8 mouse cellular contexts compared by ENCODE assay signal in genomic region chr11:69801379-69801977, GRCm38 (mm10). TPM values are rescaled to one million over a fixed set of nuclear protein-coding genes. Genes with fewer than 3 reads are reported as not detected.
DNase-seq lines count a peak whose midpoint lies in the region; ATAC-seq and TF ChIP-seq lines count a peak whose summit lies in the region.

Gene Fgf11, minus strand, starts transcription at chr11:69801857.

- TF ChIP-seq EP300 in heart, adult 2 months (IDR thresholded peaks at IDR 0.05; ENCODE audit: insufficient read depth, low read depth, low read length) = no peak
- no peak for TF ChIP-seq EP300 in CH12.LX (IDR thresholded peaks at IDR 0.05; ENCODE audit: low read length)

- no peak for TF ChIP-seq RAD21 in CH12.LX (IDR thresholded peaks at IDR 0.05; ENCODE audit: low read depth, low read length)

- in situ Hi-C loops in CH12.LX (cut with MboI; ENCODE audit: low pct_ligation_motif_present, low pct_unique_long_range_greater_than_20kb, low sequenced_read_pairs) = loop anchor here (5.0 kb wide), 1 partner anchor 76 kb away; the partner anchor contains the start of gene Tmem95

- no peaks in the 10 kb centered on the region for H3K27me3 ChIP-seq in heart, adult 2 months (ENCODE audit: control insufficient read depth, insufficient read depth, low read length)
- peaks cover 45% of the 10 kb centered on the region for H3K27me3 ChIP-seq in CH12.LX (replicated peaks)
- peaks cover 30% of the 10 kb centered on the region for H3K27me3 ChIP-seq in midbrain, embryonic 14.5 days (ENCODE audit: control insufficient read depth, insufficient read depth, low read length)

- H3K9me3 ChIP-seq in CH12.LX (replicated peaks; ENCODE audit: low read length) = peaks cover 22% of the 10 kb centered on the region
- H3K9me3 ChIP-seq in midbrain, embryonic 14.5 days (ENCODE audit: control insufficient read depth, low read length) = no peaks in the 10 kb centered on the region

- TF ChIP-seq CTCF in heart, adult 2 months (IDR thresholded peaks at IDR 0.05) = no peak
- TF ChIP-seq CTCF in CH12.LX (conservative IDR thresholded peaks at IDR 0.05 in 1 of 2, IDR thresholded peaks at IDR 0.05 in 1 of 2; ENCODE audit: low read depth in 2 of 2, low read length in 2 of 2) = no peak
- TF ChIP-seq CTCF in embryonic fibroblast, embryonic 13.5 days (IDR thresholded peaks at IDR 0.05; ENCODE audit: borderline replicate concordance, insufficient read depth, low read length) = no peak

- TF ChIP-seq POLR2A in heart, adult 2 months (IDR thresholded peaks at IDR 0.05; ENCODE audit: insufficient read depth, low read depth, low read length) = no peak
- TF ChIP-seq POLR2A in CH12.LX (IDR thresholded peaks at IDR 0.05; ENCODE audit: low read depth, low read length) = no peak
- no peak for TF ChIP-seq POLR2A in embryonic fibroblast, embryonic 13.5 days (IDR thresholded peaks at IDR 0.05; ENCODE audit: low read depth, low read length)

- dilution Hi-C loops in CH12.LX (cut with MboI; ENCODE audit: extremely low pct_ligation_motif_present, extremely low pct_unique_long_range_greater_than_20kb, low sequenced_read_pairs) = no loop called here

- intact Hi-C loops in heart, adult 2 months (cut with DNase I) = no loop called here
- intact Hi-C loops in gastrocnemius, postnatal 14 days (cut with DNase I; ENCODE audit: low total_unique reads) = loop anchor here (5.0 kb wide), 1 partner anchor 36 kb away; the partner anchor contains the start of genes Nlgn2 and Tmem256

- 4% methylated on average over 33 of the region's 33 CpGs for WGBS in heart, adult 2 months
- WGBS in midbrain, embryonic 14.5 days = under 1% methylated on average over 33 of the region's 33 CpGs

- H3K79me2 ChIP-seq in heart, adult 2 months (replicated peaks; ENCODE audit: control insufficient read depth, insufficient read depth, low read length) = no peaks in the 10 kb centered on the region
- H3K79me2 ChIP-seq in CH12.LX (replicated peaks; ENCODE audit: control insufficient read depth, extremely low read depth, insufficient read depth, poor library complexity, severe bottlenecking) = no peaks in the 10 kb centered on the region

- H3K4me1 ChIP-seq in heart, adult 2 months (ENCODE audit: control insufficient read depth, insufficient read depth, low read length) = peaks cover 4% of the 10 kb centered on the region; the same call in 1 of the 2 replicates
- peaks cover 12 to 57% of the 10 kb centered on the region in 2 experiments for H3K4me1 ChIP-seq in CH12.LX (ENCODE audit: control insufficient read depth in 1 of 2, insufficient read depth in 2 of 2)
- peaks cover 7% of the 10 kb centered on the region for H3K4me1 ChIP-seq in embryonic fibroblast, embryonic 13.5 days (ENCODE audit: control insufficient read depth, insufficient read depth, low read length)
- H3K4me1 ChIP-seq in midbrain, embryonic 14.5 days (ENCODE audit: control insufficient read depth, insufficient read depth, low read length) = peaks cover 49% of the 10 kb centered on the region

- peak within 1 kb of the TSS; percentile 74 for H3K9ac ChIP-seq in heart, adult 2 months (ENCODE audit: low read depth, low read length)
- H3K9ac ChIP-seq in CH12.LX (ENCODE audit: insufficient read depth, low read depth) = peak within 1 kb of the TSS; percentile 27; the same call in 1 of the 2 replicates
- peak within 1 kb of the TSS; percentile 62 for H3K9ac ChIP-seq in midbrain, embryonic 14.5 days (replicated peaks; ENCODE audit: low read length)

- peak within 1 kb of the TSS; percentile 73 for H3K27ac ChIP-seq in heart, adult 2 months
- no peak within 1 kb of the TSS for H3K27ac ChIP-seq in CH12.LX (ENCODE audit: insufficient read depth, low read depth)
- H3K27ac ChIP-seq in embryonic fibroblast, embryonic 13.5 days (ENCODE audit: insufficient read depth, low read length) = no peak within 1 kb of the TSS
- H3K27ac ChIP-seq in midbrain, embryonic 14.5 days (replicated peaks; ENCODE audit: low read depth, low read length) = peak within 1 kb of the TSS; percentile 95

- no peaks in the 10 kb centered on the region for H3K36me3 ChIP-seq in heart, adult 2 months (ENCODE audit: control insufficient read depth, insufficient read depth, low read length)
- H3K36me3 ChIP-seq in CH12.LX (replicated peaks in 1 of 2; ENCODE audit: control insufficient read depth in 1 of 2, insufficient read depth in 1 of 2, low read length in 1 of 2) = no peaks in the 10 kb centered on the region
- H3K36me3 ChIP-seq in midbrain, embryonic 14.5 days (ENCODE audit: control insufficient read depth, insufficient read depth, low read length) = no peaks in the 10 kb centered on the region

- no peak for ATAC-seq in midbrain, embryonic 14.5 days (ENCODE audit: low FRiP score, low TSS enrichment)

- DNase-seq in heart, adult 2 months = no peak
- DNase-seq in heart, adult 18-20 months = no peak
- DNase-seq in CH12.LX (ENCODE audit: extremely low read depth) = no peak
- DNase-seq in layer of hippocampus, postnatal 10 days (ENCODE audit: low spot score in 2 of 2) = peak in 1 of 2 experiments; percentile 47
- DNase-seq in midbrain, embryonic 14.5 days = peak; percentile 26
- DNase-seq in spleen, postnatal 36 days (ENCODE audit: low spot score in 2 of 2) = no peak
- no peak for DNase-seq in gastrocnemius, postnatal 14 days

- peak within 1 kb of the TSS; percentile 72 for H3K4me2 ChIP-seq in CH12.LX (ENCODE audit: insufficient read depth, low read depth, poor library complexity, severe bottlenecking)
- H3K4me2 ChIP-seq in midbrain, embryonic 14.5 days (ENCODE audit: low read length) = peak within 1 kb of the TSS; percentile 97

- H3K4me3 ChIP-seq in heart, adult 2 months = peak within 1 kb of the TSS; percentile 68
- H3K4me3 ChIP-seq in CH12.LX (replicated peaks in 1 of 3; ENCODE audit: low read depth in 2 of 3, low read length in 2 of 3, poor library complexity in 1 of 3) = peak within 1 kb of the TSS; percentile 49 to 64 (median 57)
- peak within 1 kb of the TSS; percentile 42 for H3K4me3 ChIP-seq in embryonic fibroblast, embryonic 13.5 days (ENCODE audit: insufficient read depth, low read length)
- peak within 1 kb of the TSS; percentile 59 for H3K4me3 ChIP-seq in midbrain, embryonic 14.5 days (replicated peaks; ENCODE audit: low read depth, low read length)

TF ChIP-seq in CH12.LX, 34 proteins besides CTCF, POLR2A, EP300 and RAD21:
- TF ChIP-seq IRF4 (IDR thresholded peaks at IDR 0.05; ENCODE audit: low read depth, low read length) (no peak), UBTF (IDR thresholded peaks at IDR 0.05; ENCODE audit: low read depth, low read length) (no peak), ZC3H11A (IDR thresholded peaks at IDR 0.05; ENCODE audit: low read depth, low read length) (no peak), MYC (IDR thresholded peaks at IDR 0.05; ENCODE audit: low read depth, low read length) (no peak), USF2 (conservative IDR thresholded peaks at IDR 0.05; ENCODE audit: low read depth, low read length) (no peak), ZNF384 (IDR thresholded peaks at IDR 0.05; ENCODE audit: low read depth, low read length) (no peak), CHD2 (IDR thresholded peaks at IDR 0.05; ENCODE audit: low read length) (no peak)

RNA-seq across cellular contexts. Expression of gene Fgf11, which starts in this region (rescaled TPM):
- 1 to 10 TPM; 1.9 to 2.5 TPM for total RNA-seq in heart, adult 2 months (2021)
- 3.3 and 4.3 TPM in 2 replicates for polyA plus RNA-seq in heart, adult 2 months (2012; rRNA removed)
- total RNA-seq in heart, adult 18-20 months (2021) = 1 to 10 TPM; 2.6 to 3.0 TPM
- total RNA-seq in CH12.LX (2012; rRNA removed) (0.92 and 0.93 TPM in 2 replicates), CH12.LX (2014; rRNA removed) (1.6 and 1.8 TPM in 2 replicates)
- polyA plus RNA-seq in CH12.LX (2012; ENCODE audit: insufficient read length, low read depth) = 3.7 and 3.9 TPM in 2 replicates
- 1.1 and 2.5 TPM in 2 replicates for polyA plus RNA-seq in embryonic fibroblast, embryonic 13.5 days (2011; ENCODE audit: insufficient read length, low read depth, missing spikeins)
- total RNA-seq in layer of hippocampus, postnatal 10 days (2021) = 10 to 100 TPM; 26.8 to 26.9 TPM
- polyA plus RNA-seq in midbrain, embryonic 14.5 days (2014; fragmentation: Nextera tagmentation; extraction: Ambion mirVana) = 3.2 and 3.6 TPM in 2 replicates
- total RNA-seq in gastrocnemius, postnatal 14 days (2021) = 1 to 10 TPM; 6.6 to 8.0 TPM

Comparison
In these comparisons a context has a peak if more than half of its experiments do, and no peak if none do; other contexts are left out.
1. H3K27ac ChIP-seq: peak in heart, adult 2 months (single experiment) and midbrain, embryonic 14.5 days (single experiment); none in CH12.LX (single experiment) and embryonic fibroblast, embryonic 13.5 days (single experiment).
2. Peak in every context shown above with its lines, with median percentiles within 50 percentile points of each other: H3K4me3 ChIP-seq and H3K9ac ChIP-seq.